Mouse (Mus musculus) embryonic stem cell, embryonic (primary cell): ENCODE results near the gene Atf1.

Experiments used
- CTCF ChIA-PET, 4 experiments: fragments of 300-600 bp in 2 of 4; fragments of 350-600 bp in 2 of 4; sonication (Branson Sonifier 250); formaldehyde crosslinking; loops; one replicate each; lab custom pipeline; 2022; ENCODE audit warnings: inconsistent platforms in 2 of 4; lab: Charles Lee
- POLR2A ChIA-PET, 4 experiments: fragments of 300-600 bp in 2 of 4; fragments of 350-600 bp in 2 of 4; sonication (Branson Sonifier 250); formaldehyde crosslinking; loops; one replicate each; lab custom pipeline; 2022; ENCODE audit warnings: antibody characterized with exemption in 4 of 4, inconsistent platforms in 1 of 4; lab: Charles Lee

The Atf1 gene

GRCm38 (mm10) chr15:100227663-100228534, at the start of gene Atf1:
TSS of gene Atf1 (plus strand) at chr15:100227819.
- CTCF ChIA-PET = interaction anchor here (0.6 to 1.3 kb wide), 7 partner anchors 9 to 1191 kb away, joined by 3 to 11 read pairs (median 4); no protein-coding TSS in a partner anchor
- POLR2A ChIA-PET = interaction anchor here (0.6 to 17.1 kb wide), 86 partner anchors 8 to 1198 kb away, joined by 3 to 481 read pairs (median 4); partner anchors contain the start of genes Tmprss12 (in 3 of the 4), Dip2b (in 2 of the 4), Acvr1b (in 1 of the 4) and Cox14 (in 1 of the 4)

GRCm38 (mm10) chr15:100178487-100178886, 49.1 kb upstream of the Atf1 start:
- CTCF ChIA-PET = interaction anchor here in 1 of 4 experiments (0.7 kb wide), 1 partner anchor 11 kb away, joined by 4 read pairs; no protein-coding TSS in a partner anchor
- POLR2A ChIA-PET = no interaction called here

- POLR2A ChIA-PET = no interaction called here
- CTCF ChIA-PET = interaction anchor here in 2 of 4 experiments (0.8 to 1.2 kb wide), 2 partner anchors 9 to 32 kb away, joined by 4 to 5 read pairs; no protein-coding TSS in a partner anchor
These were observed 47.9 kb upstream of the Atf1 start for GRCm38 (mm10) chr15:100179685-100180084.

GRCm38 (mm10) chr15:100180221-100180620, 47.4 kb upstream of the Atf1 start:
- ChIA-PET CTCF (interaction anchor here in 2 of 4 experiments (0.8 to 1.2 kb wide), 2 partner anchors 9 to 31 kb away, joined by 4 to 5 read pairs; no protein-coding TSS in a partner anchor), POLR2A (interaction anchor here in 2 of 4 experiments (0.5 to 0.6 kb wide), 2 partner anchors 33 to 358 kb away, joined by 3 to 4 read pairs; no protein-coding TSS in a partner anchor)

GRCm38 (mm10) chr15:100181841-100182240, 45.8 kb upstream of the Atf1 start:
- ChIA-PET POLR2A (interaction anchor here in 2 of 4 experiments (0.8 to 1.7 kb wide), 5 partner anchors 10 to 140 kb away, joined by 3 to 4 read pairs (median 3); no protein-coding TSS in a partner anchor), CTCF (interaction anchor here in 2 of 4 experiments (0.5 to 0.7 kb wide), 4 partner anchors 10 to 1518 kb away, joined by 3 to 20 read pairs (median 4); no protein-coding TSS in a partner anchor)

GRCm38 (mm10) chr15:100182526-100183280, 44.9 kb upstream of the Atf1 start:
- ChIA-PET POLR2A (interaction anchor here in 2 of 4 experiments (0.8 to 1.7 kb wide), 5 partner anchors 9 to 141 kb away, joined by 3 to 4 read pairs (median 3); no protein-coding TSS in a partner anchor), CTCF (interaction anchor here in 2 of 4 experiments (0.5 to 0.7 kb wide), 3 partner anchors 9 to 1519 kb away, joined by 3 to 20 read pairs (median 6); no protein-coding TSS in a partner anchor)

- POLR2A ChIA-PET = interaction anchor here in 1 of 4 experiments (1.7 kb wide), 1 partner anchor 10 kb away, joined by 3 read pairs; no protein-coding TSS in a partner anchor
- CTCF ChIA-PET = no interaction called here
These were observed 44.1 kb upstream of the Atf1 start for GRCm38 (mm10) chr15:100183510-100183909.

- ChIA-PET POLR2A (interaction anchor here in 3 of 4 experiments (0.5 to 1.4 kb wide), 6 partner anchors 16 to 198 kb away, joined by 3 to 5 read pairs (median 3); partner anchors contain the start of gene Dip2b (in 1 of the 3)), CTCF (interaction anchor here (0.6 to 1.2 kb wide), 14 partner anchors 9 to 148 kb away, joined by 3 to 14 read pairs (median 3); partner anchors contain the start of gene Dip2b (in 3 of the 4))
These were observed 42.7 kb upstream of the Atf1 start for GRCm38 (mm10) chr15:100184821-100185496.

GRCm38 (mm10) chr15:100186234-100186633, 41.4 kb upstream of the Atf1 start:
- POLR2A ChIA-PET = interaction anchor here in 3 of 4 experiments (0.6 to 1.4 kb wide), 5 partner anchors 10 to 266 kb away, joined by 3 to 7 read pairs (median 3); partner anchors contain the start of gene Dip2b (in 1 of the 3)

GRCm38 (mm10) chr15:100186882-100187672, 40.5 kb upstream of the Atf1 start:
- ChIA-PET CTCF (interaction anchor here in 2 of 4 experiments (0.6 to 1.5 kb wide), 5 partner anchors 139 to 1365 kb away, joined by 3 to 4 read pairs (median 3); partner anchors contain the start of gene Dip2b (in 2 of the 2)), POLR2A (interaction anchor here in 3 of 4 experiments (0.6 to 1.6 kb wide), 6 partner anchors 11 to 265 kb away, joined by 3 to 7 read pairs (median 3); partner anchors contain the start of gene Dip2b (in 1 of the 3))

More at GRCm38 (mm10) chr15:100186234-100186633, 41.4 kb upstream of the Atf1 start:
- CTCF ChIA-PET = interaction anchor here in 2 of 4 experiments (0.6 to 1.5 kb wide), 5 partner anchors 11 to 1364 kb away, joined by 3 to 4 read pairs (median 4); partner anchors contain the start of gene Dip2b (in 2 of the 2)

GRCm38 (mm10) chr15:100188542-100188941, 39.1 kb upstream of the Atf1 start:
- CTCF ChIA-PET = interaction anchor here in 2 of 4 experiments (0.5 to 1.2 kb wide), 5 partner anchors 8 to 321 kb away, joined by 3 to 4 read pairs (median 3); no protein-coding TSS in a partner anchor
- POLR2A ChIA-PET = interaction anchor here in 2 of 4 experiments (1.0 to 1.2 kb wide), 2 partner anchors 38 to 39 kb away, joined by 4 read pairs; partner anchors contain the start of gene Atf1 (in 1 of the 2)

- POLR2A ChIA-PET = interaction anchor here in 2 of 4 experiments (1.0 to 1.2 kb wide), 3 partner anchors 38 to 126 kb away, joined by 4 to 5 read pairs (median 4); partner anchors contain the start of gene Atf1 (in 1 of the 2)
- CTCF ChIA-PET = interaction anchor here in 3 of 4 experiments (0.5 to 1.2 kb wide), 6 partner anchors 9 to 321 kb away, joined by 3 to 22 read pairs (median 3); no protein-coding TSS in a partner anchor
These were observed 38.6 kb upstream of the Atf1 start for GRCm38 (mm10) chr15:100188962-100189404.

- ChIA-PET CTCF (no interaction called here), POLR2A (no interaction called here)
These were observed 37.5 kb upstream of the Atf1 start for GRCm38 (mm10) chr15:100190083-100190482.

- ChIA-PET CTCF (interaction anchor here in 3 of 4 experiments (0.5 to 1.3 kb wide), 4 partner anchors 160 to 484 kb away, joined by 3 to 7 read pairs (median 4); partner anchors contain the start of gene Dip2b (in 1 of the 3)), POLR2A (interaction anchor here in 3 of 4 experiments (0.7 to 1.4 kb wide), 7 partner anchors 10 to 271 kb away, joined by 3 read pairs; no protein-coding TSS in a partner anchor)
These were observed 28.5 kb upstream of the Atf1 start for GRCm38 (mm10) chr15:100198983-100199745.
